Mouse (Mus musculus): ENCODE data around the gene Cyp4a31. TPM values are rescaled to one million over a fixed set of nuclear protein-coding genes. Genes with fewer than 3 reads are reported as not detected.
"Not testable (repeated sequence)": the region's sequence is repeated elsewhere in the genome, so short reads cannot be mapped to it uniquely, and the experiment has no call there.

The Cyp4a31 gene
- not detected for total RNA-seq (2021)

DNA sequence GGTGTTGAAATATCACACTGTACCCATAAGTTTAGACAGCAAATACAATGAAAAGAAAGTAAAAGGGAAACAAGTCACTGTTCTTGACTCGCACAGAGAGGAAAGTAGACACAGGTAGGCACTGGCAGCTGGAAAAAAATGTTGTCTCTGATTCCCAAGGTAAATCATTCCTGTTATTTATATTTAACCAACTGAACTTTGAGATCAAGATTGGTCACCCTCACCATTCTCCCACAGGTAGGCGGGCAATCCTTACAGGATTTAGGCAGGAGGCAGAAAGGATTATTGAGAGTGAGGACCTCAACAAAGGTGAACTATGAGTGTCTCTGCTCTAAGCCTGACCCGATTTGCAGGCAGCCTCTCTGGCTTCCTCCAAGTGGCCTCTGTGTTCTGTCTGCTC, at the start of gene Cyp4a31:
TSS of gene Cyp4a31 (plus strand) at position 249 of the 400 bp plus-strand sequence.
- DNase-seq (ENCODE audit: extremely low spot score in 1 of 2, low spot score in 2 of 2), result no peak
- intact Hi-C loops (cut with DNase I), result no loop called here

DNA sequence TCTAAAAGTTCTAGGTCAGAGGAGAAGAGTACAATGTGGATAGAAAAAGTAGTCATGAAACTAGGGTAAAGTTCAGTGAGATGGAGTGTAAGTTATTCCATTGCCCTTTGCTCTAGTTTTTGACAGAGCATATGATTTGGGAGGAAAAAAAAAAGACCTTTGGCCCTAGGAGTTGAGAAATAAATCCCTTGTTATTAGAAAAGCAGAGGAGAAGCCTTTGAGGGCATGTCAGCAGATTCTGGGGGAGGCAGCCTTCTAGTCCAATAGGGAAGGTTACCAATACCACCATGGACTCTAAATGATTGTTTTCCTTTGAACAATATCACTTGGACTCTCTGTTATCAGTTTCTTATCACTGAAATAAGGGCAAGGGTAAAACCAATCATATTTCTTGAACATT, 49.5 kb upstream of the Cyp4a31 start:
- intact Hi-C loops (cut with DNase I); DNase-seq (ENCODE audit: extremely low spot score in 1 of 2, low spot score in 2 of 2): not testable (repeated sequence)

DNA sequence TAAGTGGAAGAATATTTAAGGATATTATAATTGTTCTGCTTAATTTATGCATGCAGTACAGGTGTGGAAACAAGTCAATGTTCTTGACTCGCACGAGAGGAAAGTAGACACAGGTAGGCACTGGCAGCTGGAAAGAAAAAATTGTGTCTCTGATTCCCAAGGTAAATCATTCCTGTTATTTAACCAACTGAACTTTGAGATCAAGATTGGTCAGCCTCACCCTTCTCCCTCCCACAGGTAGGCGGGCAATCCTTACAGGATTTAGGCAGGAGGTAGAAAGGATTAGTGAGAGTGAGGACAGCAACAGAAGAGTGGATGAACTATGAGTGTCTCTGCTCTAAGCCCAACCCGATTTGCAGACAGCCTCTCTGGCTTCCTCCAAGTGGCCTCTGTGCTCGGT, 45.4 kb upstream of the Cyp4a31 start, which contains the start of gene Cyp4a10:
TSS of gene Cyp4a10 (plus strand) at position 265 of the 400 bp plus-strand sequence.
- intact Hi-C loops (cut with DNase I); DNase-seq (ENCODE audit: extremely low spot score in 1 of 2, low spot score in 2 of 2): not testable (repeated sequence)

DNA sequence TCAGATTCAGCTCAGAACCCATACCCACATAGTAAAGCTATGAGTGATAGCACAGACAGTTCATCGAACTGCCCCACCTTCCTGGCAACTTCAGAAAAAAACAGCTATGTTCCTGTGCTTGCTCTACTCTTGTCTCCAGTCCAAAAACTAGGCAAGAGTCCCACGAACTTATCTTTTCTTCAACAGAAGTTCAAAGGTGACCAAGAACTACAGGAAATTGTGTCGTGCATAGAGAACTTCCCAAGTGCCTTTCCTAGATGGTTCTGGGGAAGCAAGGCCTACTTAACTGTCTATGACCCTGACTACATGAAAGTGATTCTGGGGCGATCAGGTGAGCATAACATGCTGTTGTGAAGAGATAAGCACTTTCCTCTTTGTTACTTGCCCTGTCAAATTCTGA, 44.0 kb upstream of the Cyp4a31 start:
- intact Hi-C loops (cut with DNase I), result no loop called here
- no peak for DNase-seq (ENCODE audit: extremely low spot score in 1 of 2, low spot score in 2 of 2)

DNA sequence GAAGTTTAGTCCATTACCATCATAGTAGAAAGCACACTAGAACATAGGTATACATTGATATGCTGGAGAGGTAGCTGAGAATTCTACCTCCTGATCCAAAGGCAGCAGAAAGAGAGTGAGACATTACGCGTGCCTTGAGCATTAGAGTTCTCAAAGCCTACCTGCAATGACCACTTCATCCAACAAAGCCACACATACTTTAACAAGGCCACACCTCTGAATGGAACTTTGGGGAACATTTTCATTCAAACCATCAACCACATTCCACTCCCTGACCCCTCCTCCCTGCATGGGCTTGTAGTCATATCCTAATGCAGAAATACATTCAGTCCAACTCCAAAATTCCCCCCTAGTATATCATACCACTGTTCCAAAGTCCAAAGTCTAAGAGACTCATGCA, 41.7 kb upstream of the Cyp4a31 start:
- DNase-seq (ENCODE audit: extremely low spot score in 1 of 2, low spot score in 2 of 2), result no peak
- intact Hi-C loops (cut with DNase I), result no loop called here

DNA sequence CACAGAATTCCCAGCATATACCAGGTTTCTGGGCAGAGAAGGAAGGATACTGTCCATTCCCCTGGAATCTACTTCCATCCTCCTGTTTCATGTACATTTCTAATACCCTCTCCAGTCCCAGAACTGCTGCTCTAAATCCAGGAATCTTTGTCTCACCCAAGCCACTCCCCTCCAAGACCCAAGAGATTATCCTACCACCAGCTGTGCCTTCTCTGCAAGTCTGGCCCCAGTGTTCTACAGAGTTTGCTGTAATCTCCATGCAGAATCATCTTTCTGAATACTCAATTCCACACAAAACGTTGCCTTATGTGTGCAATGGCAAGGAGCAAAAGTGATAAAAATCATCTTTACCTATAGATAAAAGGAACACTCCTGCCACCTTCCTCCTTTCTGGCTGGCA, 18.3 kb upstream of the Cyp4a31 start:
- intact Hi-C loops (cut with DNase I), result no loop called here
- DNase-seq (ENCODE audit: extremely low spot score in 1 of 2, low spot score in 2 of 2), result no peak

DNA sequence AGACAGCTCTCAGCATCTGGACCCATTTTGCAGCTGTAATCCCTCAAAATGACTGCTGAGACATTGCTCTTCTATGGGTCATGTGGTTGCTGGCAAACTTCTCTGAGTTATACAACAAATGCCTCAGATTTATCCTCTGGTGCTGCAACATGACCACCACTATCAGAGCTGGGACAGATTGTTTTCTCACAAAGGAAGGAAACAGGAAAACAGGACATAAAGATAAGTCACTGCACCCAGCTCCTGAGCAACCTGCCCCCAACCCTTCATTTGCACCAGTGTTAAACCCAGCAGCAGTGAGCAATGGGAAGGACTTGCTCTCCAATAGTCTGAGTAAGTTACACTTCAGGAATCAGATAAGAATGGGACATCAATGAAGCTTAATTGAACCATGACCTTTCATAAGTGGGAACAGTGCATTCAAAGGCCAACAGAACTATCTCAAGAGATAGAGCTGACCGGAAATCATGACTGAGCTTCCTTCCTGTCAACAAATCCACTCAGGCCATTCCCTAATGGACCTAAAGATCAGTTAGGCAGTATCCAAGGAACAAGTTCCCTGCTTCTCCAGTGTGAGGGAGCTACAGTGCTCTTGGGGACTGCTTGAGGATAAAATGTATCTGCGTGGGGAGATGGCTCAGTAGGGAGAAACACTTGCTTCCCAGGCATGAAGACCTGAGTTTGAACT, 17.2 kb upstream of the Cyp4a31 start:
- no peak for DNase-seq (ENCODE audit: extremely low spot score in 1 of 2, low spot score in 2 of 2)
- intact Hi-C loops (cut with DNase I), result no loop called here

DNA sequence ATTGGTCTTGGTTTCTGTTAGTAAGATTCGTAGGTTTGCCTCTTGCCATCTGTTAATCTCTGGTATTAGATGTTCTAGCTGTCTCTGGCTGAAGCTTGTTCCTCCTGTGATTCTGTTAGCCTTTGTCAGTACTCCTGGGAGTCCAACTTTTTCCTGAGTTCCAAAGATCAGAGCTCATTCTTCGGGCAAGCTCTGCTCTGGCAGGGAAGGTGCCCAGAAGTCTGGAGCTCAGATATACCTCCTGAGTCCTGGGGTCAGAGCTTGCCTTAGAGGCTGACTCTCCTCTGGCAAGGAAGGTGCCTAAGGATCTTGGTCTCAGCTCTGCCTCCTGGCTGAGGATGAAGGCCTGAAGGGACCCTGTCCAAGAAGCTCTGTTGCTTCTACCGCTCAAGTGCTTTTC, 10.7 kb upstream of the Cyp4a31 start:
- intact Hi-C loops (cut with DNase I), result no loop called here

DNA sequence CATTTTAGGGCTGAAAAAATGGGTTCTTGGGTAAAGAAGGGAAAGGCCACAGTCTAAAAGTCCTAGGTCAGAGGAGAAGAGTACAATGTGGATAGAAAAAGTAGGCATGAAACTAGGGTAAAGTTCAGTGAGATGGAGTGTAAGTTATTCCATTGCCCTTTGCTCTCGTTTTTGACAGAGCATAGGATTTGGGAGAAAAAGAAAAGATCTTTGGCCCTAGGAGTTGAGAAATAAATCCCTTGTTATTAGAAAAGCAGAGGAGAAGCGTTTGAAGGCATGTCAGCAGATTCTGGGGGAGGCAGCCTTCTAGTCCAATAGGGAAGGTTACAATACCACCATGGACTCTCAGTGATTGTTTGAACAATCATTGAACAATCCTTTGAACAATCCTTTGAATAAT, 7.9 kb upstream of the Cyp4a31 start:
- no peak for DNase-seq (ENCODE audit: extremely low spot score in 1 of 2, low spot score in 2 of 2)
- intact Hi-C loops (cut with DNase I), result no loop called here

More for the DNA sequence above, 10.7 kb upstream of the Cyp4a31 start:
- DNase-seq (ENCODE audit: extremely low spot score in 1 of 2, low spot score in 2 of 2), result no peak

DNA sequence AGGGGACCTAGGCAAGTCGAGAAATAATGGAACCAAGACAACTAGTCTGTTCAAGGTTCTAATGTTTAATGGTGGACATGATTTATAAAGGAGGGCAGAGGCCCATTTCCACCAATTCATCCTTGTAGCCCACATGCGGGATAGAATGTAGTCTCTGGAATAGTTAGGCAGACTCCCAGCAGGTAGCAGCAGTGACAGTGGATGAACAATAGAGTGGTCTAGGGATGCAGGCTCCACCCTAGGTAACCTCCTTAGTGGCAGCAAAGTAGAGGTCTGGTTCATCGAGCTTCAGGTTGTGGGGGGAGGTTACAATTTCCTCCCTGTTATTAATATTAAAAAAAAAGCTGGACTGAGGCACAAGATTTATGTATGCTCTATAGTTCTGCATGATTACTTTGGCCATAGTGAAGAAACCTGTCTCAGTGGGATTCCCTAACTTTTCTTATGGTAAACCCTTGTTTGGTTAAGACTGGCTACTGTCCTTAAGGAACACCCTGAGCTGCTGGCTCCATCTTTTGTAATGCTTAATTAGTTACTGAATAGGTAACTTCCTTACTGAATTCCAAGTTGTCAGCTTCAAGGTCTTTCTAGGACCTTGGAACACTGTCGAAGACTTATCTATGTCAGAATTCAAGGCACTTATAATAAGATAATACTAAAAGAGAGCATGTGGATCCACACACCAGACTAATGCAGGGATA, 5.4 kb upstream of the Cyp4a31 start:
- no peak for DNase-seq (ENCODE audit: extremely low spot score in 1 of 2, low spot score in 2 of 2)

DNA sequence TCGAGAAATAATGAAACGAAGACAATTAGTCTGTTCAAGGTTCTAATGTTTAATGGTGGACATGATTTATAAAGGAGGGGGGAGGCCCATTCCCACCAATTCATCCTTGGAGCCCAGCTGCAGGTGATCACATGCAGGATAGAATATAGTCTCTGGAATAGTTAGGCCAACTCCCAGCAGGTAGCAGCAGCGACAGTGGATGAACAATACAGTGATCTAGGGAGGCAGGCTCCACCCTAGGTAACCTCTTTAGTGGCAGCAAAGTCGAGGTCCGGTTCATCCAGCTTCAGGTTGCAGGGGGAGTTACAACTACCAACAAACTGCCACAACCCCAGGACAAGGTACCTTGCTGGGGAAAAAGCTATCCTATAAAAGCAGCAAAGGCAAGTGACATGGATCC, 2.2 kb upstream of the Cyp4a31 start:
- DNase-seq (ENCODE audit: extremely low spot score in 1 of 2, low spot score in 2 of 2); intact Hi-C loops (cut with DNase I): not testable (repeated sequence)

More for the DNA sequence above, 5.4 kb upstream of the Cyp4a31 start:
- intact Hi-C loops (cut with DNase I), result no loop called here

DNA sequence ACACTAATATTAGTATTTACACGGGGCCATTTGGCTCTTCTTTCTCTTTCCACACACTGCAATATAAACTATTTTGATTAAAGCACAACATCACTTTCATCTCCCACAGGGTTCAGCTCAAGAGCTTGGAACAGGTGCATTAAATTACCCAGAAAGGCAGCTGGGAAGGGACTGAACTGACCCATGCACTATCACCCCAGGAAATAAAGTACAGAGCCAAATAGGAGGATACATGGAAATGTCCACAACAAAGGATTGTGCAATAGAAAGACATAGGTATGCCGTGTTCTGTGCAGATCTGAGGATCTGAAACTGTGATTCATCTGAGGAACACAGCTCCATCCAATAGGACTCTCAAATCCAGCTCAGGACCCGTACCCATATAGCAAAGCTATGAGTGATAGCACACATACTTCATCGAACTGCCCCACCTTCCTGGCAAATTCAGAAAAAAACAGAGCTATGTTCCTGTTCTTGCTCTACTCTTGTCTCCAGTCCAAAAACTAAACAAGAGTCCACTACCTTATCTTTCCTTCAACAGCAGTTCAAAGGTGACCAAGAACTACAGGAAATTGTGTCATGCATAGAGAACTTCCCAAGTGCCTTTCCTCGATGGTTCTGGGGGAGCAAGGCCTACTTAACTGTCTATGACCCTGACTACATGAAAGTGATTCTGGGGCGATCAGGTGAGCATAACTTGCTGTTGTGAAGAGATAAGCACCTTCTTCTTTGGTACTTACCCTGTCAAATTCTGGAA, 1.2 kb downstream of the Cyp4a31 start:
- intact Hi-C loops (cut with DNase I); DNase-seq (ENCODE audit: extremely low spot score in 1 of 2, low spot score in 2 of 2): not testable (repeated sequence)

DNA sequence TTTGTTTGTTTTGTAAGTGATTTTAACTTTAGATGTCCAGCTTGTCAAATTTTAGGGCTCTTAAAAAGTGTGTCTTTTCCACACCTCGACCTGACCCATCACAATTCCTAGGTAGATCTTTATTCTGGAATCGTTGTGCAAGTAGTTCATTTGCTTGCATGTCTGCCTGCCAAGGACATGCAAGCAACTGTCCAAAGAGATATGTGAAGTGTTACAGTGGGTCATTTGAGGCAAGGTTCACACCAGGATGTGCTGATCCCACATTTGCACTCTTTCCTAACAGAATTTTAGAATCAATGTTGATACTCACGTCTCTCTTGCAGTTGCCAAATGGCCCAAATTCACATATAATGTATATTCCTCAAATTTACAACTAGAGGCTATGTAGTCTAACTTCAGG, 11.8 kb downstream of the Cyp4a31 start:
- intact Hi-C loops (cut with DNase I), result no loop called here
- no peak for DNase-seq (ENCODE audit: extremely low spot score in 1 of 2, low spot score in 2 of 2)

DNA sequence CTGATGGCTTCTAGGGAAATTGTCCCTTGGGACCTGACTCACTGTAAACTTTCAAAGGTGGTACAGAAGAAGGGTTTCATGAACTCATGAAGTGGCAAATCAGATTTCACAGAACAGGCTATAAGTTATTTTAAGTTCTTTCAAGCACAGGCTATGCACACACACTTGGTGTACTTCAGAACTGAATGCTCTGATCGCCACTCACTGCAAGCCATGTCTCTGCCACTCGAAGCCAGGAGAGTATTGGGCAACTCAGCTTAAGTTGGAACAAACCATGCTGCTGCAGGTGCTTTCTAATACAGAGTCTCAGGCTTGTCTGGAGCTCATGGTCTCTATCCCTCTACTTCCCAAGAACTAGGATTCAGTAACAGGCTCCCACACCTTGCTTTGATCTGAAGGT, 12.3 kb downstream of the Cyp4a31 start:
- intact Hi-C loops (cut with DNase I), result no loop called here
- DNase-seq (ENCODE audit: extremely low spot score in 1 of 2, low spot score in 2 of 2), result no peak

DNA sequence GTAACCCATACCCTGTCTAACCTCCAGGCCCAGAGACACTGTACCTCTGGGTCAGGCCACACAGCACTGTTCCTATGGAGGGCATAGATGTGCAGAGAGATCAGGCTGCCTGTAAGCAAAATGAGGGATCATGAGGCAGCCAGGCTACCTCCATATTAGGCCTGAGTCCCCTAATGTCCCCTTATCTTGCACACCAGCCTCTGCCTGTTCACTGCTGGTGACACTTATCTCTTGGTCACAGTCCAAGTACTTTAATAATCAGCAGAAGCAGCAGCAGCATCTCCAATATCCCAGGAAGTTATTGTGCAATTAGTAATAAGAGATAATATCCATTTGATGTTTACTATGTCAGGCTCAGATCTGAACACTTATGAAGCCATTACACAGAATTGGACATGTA, 19.6 kb downstream of the Cyp4a31 start:
- intact Hi-C loops (cut with DNase I), result no loop called here

DNA sequence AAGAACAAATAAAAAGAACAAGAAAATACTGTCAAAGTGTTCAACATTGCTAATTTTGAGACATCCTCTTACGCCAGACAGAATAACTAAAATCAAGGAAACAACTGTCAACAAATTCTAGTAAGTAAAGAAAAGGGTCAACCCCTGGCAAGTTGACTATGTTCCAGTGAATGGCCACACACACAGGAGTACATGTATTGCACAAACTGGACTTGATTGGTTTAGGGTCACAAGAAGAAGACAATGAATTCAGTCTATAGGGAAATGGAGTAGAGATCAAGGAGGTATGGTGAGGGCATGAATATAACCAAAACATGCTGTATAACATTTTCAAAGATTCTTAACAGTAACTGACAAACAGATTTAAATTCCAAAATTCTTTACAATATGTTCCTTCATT, 32.9 kb downstream of the Cyp4a31 start:
- DNase-seq (ENCODE audit: extremely low spot score in 1 of 2, low spot score in 2 of 2), result no peak
- intact Hi-C loops (cut with DNase I), result no loop called here

More for the DNA sequence above, 19.6 kb downstream of the Cyp4a31 start:
- no peak for DNase-seq (ENCODE audit: extremely low spot score in 1 of 2, low spot score in 2 of 2)

DNA sequence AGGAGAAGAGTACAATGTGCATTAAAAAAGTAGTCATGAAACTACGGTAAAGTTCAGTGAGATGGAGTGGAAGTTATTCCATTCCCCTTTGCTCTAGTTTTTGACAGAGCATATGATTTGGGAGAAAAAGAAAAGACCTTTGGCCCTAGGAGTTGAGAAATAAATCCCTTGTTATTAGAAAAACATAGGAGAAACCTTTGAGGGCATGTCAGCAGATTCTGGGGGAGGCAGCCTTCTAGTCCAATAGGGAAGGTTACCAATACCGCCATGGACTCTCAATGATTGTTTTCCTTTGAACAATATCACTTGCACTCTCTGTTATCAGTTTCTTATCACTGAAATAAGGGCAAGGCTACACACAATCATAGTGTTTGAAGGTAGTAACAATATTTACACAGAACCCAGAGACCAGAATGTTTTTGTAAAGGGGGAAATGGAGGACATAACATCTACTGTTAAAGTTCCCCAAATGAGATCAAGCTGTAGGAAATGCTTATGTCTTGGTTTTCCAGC, 33.4 kb downstream of the Cyp4a31 start:
- DNase-seq (ENCODE audit: extremely low spot score in 1 of 2, low spot score in 2 of 2), result no peak
- intact Hi-C loops (cut with DNase I), result no loop called here

DNA sequence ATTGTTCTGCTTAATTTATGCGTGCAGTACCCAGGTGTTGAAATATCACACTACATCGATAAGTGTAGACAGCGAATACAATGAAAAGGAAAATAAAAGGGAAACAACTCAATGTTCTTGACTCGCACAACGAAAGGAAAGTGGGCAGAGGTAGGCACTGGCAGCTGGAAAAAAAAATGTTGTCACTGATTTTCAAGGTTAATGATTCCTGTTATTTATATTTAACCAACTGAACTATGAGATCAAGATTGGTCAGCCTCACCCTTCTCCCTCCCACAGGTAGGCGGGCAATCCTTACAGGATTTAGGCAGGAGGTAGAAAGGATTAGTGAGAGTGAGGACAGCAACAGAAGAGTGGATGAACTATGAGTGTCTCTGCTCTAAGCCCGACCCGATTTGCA, 37.2 kb downstream of the Cyp4a31 start, which contains the start of gene Cyp4a32:
TSS of gene Cyp4a32 (plus strand) at position 359 of the 400 bp plus-strand sequence.
- DNase-seq (ENCODE audit: extremely low spot score in 1 of 2, low spot score in 2 of 2); intact Hi-C loops (cut with DNase I): not testable (repeated sequence)

DNA sequence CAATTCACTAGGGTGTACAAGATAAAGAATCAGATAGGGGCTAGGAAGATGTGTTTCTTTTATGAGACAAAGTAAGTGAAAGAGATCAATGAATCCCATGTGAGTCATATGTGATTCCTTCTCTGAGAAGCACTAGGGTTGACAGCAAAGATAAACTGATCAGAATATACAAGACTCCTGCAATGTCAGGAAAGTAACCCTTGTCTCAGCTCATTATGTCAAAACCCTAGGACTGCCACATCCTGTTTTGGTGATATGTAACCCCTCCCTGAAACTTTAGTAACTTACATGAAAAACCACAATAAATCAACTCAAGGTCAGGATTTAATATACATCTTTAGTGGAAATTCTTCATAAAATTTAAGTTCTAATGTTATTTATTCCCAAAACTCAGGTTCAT, 50.6 kb downstream of the Cyp4a31 start:
- DNase-seq (ENCODE audit: extremely low spot score in 1 of 2, low spot score in 2 of 2), result no peak
- intact Hi-C loops (cut with DNase I), result no loop called here
